Mouse (Mus musculus) bone marrow macrophage, adult 2 months (primary cell): ENCODE measurements around the gene Bbs9.

Experiments used
- CTCF ChIP-seq: IDR thresholded peaks from 2 replicates; pipeline ENCODE4 v1.5.1; 2012; ENCODE audit warnings: low read depth, mild to moderate bottlenecking, low read length, moderate library complexity
- POLR2A ChIP-seq: IDR thresholded peaks from 2 replicates; pipeline ENCODE4 v1.6.1; 2012; ENCODE audit warnings: mild to moderate bottlenecking, low read depth, low read length, borderline replicate concordance

GRCm38 (mm10) chr9:22786006-22786405 lies 310.5 kb downstream of the Bbs9 start:
- TF ChIP-seq CTCF (no peak), POLR2A (no peak)
